Mouse (Mus musculus): ENCODE data around the gene Ap1s2.

The Ap1s2 gene

DNA sequence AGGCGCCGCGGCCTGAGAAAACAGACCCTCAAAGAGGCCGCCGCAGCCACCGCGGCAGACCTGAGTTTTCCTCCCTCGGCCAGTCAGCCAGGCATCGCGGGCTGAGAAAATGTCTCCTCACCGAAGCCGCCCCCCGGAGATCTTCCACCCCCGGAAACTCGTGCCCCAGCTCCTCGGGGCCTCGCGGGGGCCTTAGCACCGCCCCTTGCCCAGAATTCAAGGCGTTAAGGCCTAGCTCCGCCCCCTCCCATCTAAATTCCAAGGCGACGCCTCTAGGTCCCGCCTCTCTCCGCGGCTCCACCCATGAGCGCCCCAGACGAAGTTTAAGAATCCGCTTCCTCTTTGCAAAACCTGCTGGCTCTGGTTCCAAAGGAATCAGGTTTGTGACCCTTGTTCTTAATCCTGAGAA, 49.7 kb downstream of the Ap1s2 start, which contains the start of gene Zrsr2:
Gene Zrsr2, minus strand, starts transcription at position 195 of the 409 bp plus-strand sequence.
- peak; percentile 45 for DNase-seq (ENCODE audit: extremely low read depth, low read depth, low spot score)

DNA sequence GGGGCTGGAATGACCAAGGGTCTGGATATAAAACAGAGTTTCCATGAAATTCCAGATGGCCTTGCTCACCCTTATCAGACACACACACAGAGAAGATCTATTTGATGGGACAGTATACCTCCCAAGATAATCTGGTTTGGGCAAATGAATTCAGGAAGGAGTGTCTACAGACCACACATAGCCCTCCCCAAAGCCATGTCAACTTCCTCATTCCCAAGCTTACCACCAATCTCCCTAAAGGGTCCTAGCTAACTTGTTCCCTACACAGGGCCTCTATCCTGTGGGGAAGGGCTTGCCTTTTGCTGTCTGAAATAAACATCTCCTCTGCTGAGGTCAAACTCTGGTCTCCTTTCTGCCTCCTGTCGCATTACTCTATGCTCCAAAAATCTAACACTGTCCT, 72.3 kb downstream of the Ap1s2 start:
- DNase-seq (ENCODE audit: extremely low read depth, low read depth, low spot score): no peak

DNA sequence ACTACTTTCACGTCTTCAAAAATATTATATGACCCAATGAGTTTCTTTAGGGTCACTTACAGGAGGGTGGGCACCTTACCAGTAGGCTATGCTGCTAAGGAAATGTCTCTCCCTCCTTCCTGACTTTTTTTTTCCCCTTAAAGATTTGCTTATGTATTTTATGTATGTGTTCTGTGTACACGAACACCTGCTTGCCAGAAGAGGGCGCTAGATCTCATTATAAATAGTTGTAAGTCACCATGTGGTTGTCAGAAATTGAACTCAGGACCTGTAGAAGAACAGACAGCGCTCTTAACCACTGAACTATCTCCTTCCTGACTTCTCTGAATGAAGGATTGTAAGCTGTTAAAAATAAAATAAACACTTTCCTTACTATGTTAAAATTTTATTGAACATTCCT, 72.7 kb downstream of the Ap1s2 start:
- DNase-seq (ENCODE audit: extremely low read depth, low read depth, low spot score): no peak

DNA sequence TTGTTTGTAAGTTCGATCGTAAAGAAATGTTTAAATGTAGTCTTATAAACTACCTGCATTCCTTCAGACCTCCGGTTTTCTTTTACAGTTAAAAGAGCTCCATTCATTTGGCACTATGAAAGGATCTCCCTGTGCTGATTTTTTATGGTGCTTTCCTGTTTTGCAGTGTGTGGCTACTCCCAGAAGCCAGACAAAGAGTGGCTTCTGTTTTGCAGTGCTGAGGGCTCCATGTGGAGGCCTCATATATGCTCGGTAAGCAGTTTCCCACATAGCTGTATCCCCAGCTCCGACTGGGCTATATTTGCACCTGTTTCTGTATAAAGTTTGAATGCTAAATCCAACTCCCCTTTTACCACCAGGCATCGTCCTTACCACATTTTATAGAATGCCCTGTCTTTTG, 73.3 kb downstream of the Ap1s2 start:
- no peak for DNase-seq (ENCODE audit: extremely low read depth, low read depth, low spot score)

Measured in fat pad, adult 2 months (tissue).